Mouse (Mus musculus) C2C12 (cell line): ENCODE results near the gene Zwint. TPM values are rescaled to one million over a fixed set of nuclear protein-coding genes. Genes with fewer than 3 reads are reported as not detected.
A peak's percentile ranks its signal among the peaks of the same experiment; 100 is the strongest.

Experiments used
- H3K27me3 ChIP-seq: one replicate; pipeline ENCODE4 v1.6.1; 2011; ENCODE audit not compliant: control insufficient read depth, insufficient read depth, insufficient read length
- H3K36me3 ChIP-seq: one replicate; pipeline ENCODE4 v1.6.1; 2011; ENCODE audit not compliant: control insufficient read depth, insufficient read depth
- H3K4me3 ChIP-seq: one replicate; pipeline ENCODE4 v1.5.1; 2011; ENCODE audit warnings: mild to moderate bottlenecking, control low read depth; ENCODE audit not compliant: poor library complexity, insufficient read depth, severe bottlenecking
- H3K79me2 ChIP-seq: one replicate; pipeline ENCODE4 v1.6.1; 2011; ENCODE audit not compliant: control insufficient read depth, insufficient read depth
- H3K79me3 ChIP-seq: one replicate; pipeline ENCODE4 v1.6.1; 2011; ENCODE audit warnings: low read depth, control low read depth
- H3ac ChIP-seq: one replicate; pipeline ENCODE3; 2011; ENCODE audit warnings: low read depth; ENCODE audit not compliant: control insufficient read depth, insufficient read length
- CEBPB ChIP-seq: IDR thresholded peaks from one replicate; pipeline ENCODE4 v1.6.1; 2011; ENCODE audit warnings: low read depth, mild to moderate bottlenecking, control low read depth, moderate library complexity
- CTCF ChIP-seq: IDR thresholded peaks from one replicate; pipeline ENCODE4 v1.5.1; 2011; ENCODE audit not compliant: control insufficient read depth, insufficient read depth, insufficient read length
- FOSL1 ChIP-seq: IDR thresholded peaks from one replicate; pipeline ENCODE4 v1.8.0; 2011; ENCODE audit warnings: mild to moderate bottlenecking, low read length; ENCODE audit not compliant: poor library complexity, insufficient read depth, severe bottlenecking
- MAX ChIP-seq: IDR thresholded peaks from one replicate; pipeline ENCODE4 v1.6.1; 2011; ENCODE audit warnings: mild to moderate bottlenecking, control low read depth
- MYOD1 ChIP-seq: IDR thresholded peaks from one replicate; pipeline ENCODE4 v1.6.1; 2011; ENCODE audit warnings: low read depth; ENCODE audit not compliant: control insufficient read depth, insufficient read length
- MYOG ChIP-seq: IDR thresholded peaks from one replicate; pipeline ENCODE4 v1.6.1; 2011; ENCODE audit not compliant: control insufficient read depth, insufficient read length; ENCODE audit errors: extremely low read depth
- USF1 ChIP-seq: IDR thresholded peaks from one replicate; pipeline ENCODE4 v1.6.1; 2011; ENCODE audit warnings: low read depth, mild to moderate bottlenecking, control low read depth, moderate library complexity
- long read RNA-seq, 2 experiments: library from polyadenylated mRNA; unstranded; transcript quantifications; one replicate each; pipeline ENCODE4 v2.0.0; 2019 to 2020
- polyA plus RNA-seq: library from polyadenylated mRNA; unstranded; fragments of >200 nt; fragmentation: generic; extraction: Trizol; gene quantifications from one replicate; pipeline ENCODE4 v1.2.1, GENCODE M21; 2012; ENCODE audit warnings: missing spikeins

Zwint gene
- 155 TPM for polyA plus RNA-seq
- long read RNA-seq, experiment 1, transcript Zwint-204 (8 exons, 1,138 nt) = minor isoform, 33 of 124 reads
- long read RNA-seq, experiment 1, transcript Zwint-201 (8 exons, 1,834 nt) = major isoform, 75 of 124 reads
- long read RNA-seq, experiment 1, partial matches to known transcripts = 11 of 124 reads
- long read RNA-seq, experiment 1, other reads (novel, unspliced or antisense) = 4 of 124 reads
- long read RNA-seq, experiment 2, transcript Zwint-201 (8 exons, 1,834 nt) = major isoform, 362 of 484 reads
- long read RNA-seq, experiment 2, transcript Zwint-202 (8 exons, 2,676 nt) = minor isoform, 50 of 484 reads
- long read RNA-seq, experiment 2, transcript Zwint-204 (8 exons, 1,138 nt) = minor isoform, 45 of 484 reads
- long read RNA-seq, experiment 2, partial matches to known transcripts = 12 of 484 reads
- long read RNA-seq, experiment 2, other reads (novel, unspliced or antisense) = 15 of 484 reads

GRCm38 (mm10) chr10:72654270-72655016 is at the start of gene Zwint:
TSS of gene Zwint (plus strand) at chr10:72654845.
- Histone ChIP-seq H3K4me3 (peak within 1 kb of the TSS; percentile 88), H3K79me3 (peaks cover 46% of the 10 kb centered on the region), H3K36me3 (peaks cover 40% of the 10 kb centered on the region), H3K79me2 (peaks cover 47% of the 10 kb centered on the region), H3ac (peak within 1 kb of the TSS; percentile 95), H3K27me3 (no peaks in the 10 kb centered on the region)
- TF ChIP-seq MAX (peak; percentile 89), CTCF (no peak)

- no peak for TF ChIP-seq FOSL1
- H3K79me2 ChIP-seq = no peaks in the 10 kb centered on the region
- H3K79me3 ChIP-seq = no peaks in the 10 kb centered on the region
- H3K4me3 ChIP-seq = no peak overlapping the region
- H3K36me3 ChIP-seq = no peaks in the 10 kb centered on the region
- no peak overlapping the region for H3ac ChIP-seq
- H3K27me3 ChIP-seq = no peaks in the 10 kb centered on the region
Measured at GRCm38 (mm10) chr10:72613125-72613915, 41.3 kb upstream of the Zwint start.

GRCm38 (mm10) chr10:72616153-72616552 is 38.5 kb upstream of the Zwint start:
- Histone ChIP-seq H3ac (no peak overlapping the region), H3K79me2 (no peaks in the 10 kb centered on the region), H3K27me3 (no peaks in the 10 kb centered on the region), H3K79me3 (no peaks in the 10 kb centered on the region), H3K4me3 (no peak overlapping the region), H3K36me3 (no peaks in the 10 kb centered on the region)
- TF ChIP-seq MAX (no peak), FOSL1 (no peak), MYOG (no peak), CTCF (no peak), USF1 (no peak), CEBPB (no peak), MYOD1 (no peak)

- Histone ChIP-seq H3K4me3 (no peak overlapping the region), H3ac (no peak overlapping the region), H3K79me2 (no peaks in the 10 kb centered on the region), H3K36me3 (no peaks in the 10 kb centered on the region), H3K79me3 (no peaks in the 10 kb centered on the region), H3K27me3 (no peaks in the 10 kb centered on the region)
- TF ChIP-seq FOSL1 (peak; percentile 48), MAX (no peak)
Measured at GRCm38 (mm10) chr10:72620527-72620926, 34.1 kb upstream of the Zwint start.

GRCm38 (mm10) chr10:72623561-72623960 is 31.1 kb upstream of the Zwint start:
- Histone ChIP-seq H3ac (no peak overlapping the region), H3K79me2 (no peaks in the 10 kb centered on the region), H3K27me3 (no peaks in the 10 kb centered on the region), H3K36me3 (no peaks in the 10 kb centered on the region), H3K79me3 (no peaks in the 10 kb centered on the region), H3K4me3 (no peak overlapping the region)
- TF ChIP-seq MYOG = no peak
- no peak for TF ChIP-seq CTCF
- no peak for TF ChIP-seq MAX
- TF ChIP-seq FOSL1 = no peak

GRCm38 (mm10) chr10:72634125-72634524 is 20.5 kb upstream of the Zwint start:
- TF ChIP-seq MYOD1 (no peak), CTCF (no peak), USF1 (no peak), CEBPB (no peak), MYOG (no peak), FOSL1 (no peak), MAX (no peak)
- Histone ChIP-seq H3K4me3 (no peak overlapping the region), H3ac (no peak overlapping the region), H3K27me3 (no peaks in the 10 kb centered on the region), H3K79me3 (no peaks in the 10 kb centered on the region), H3K79me2 (no peaks in the 10 kb centered on the region), H3K36me3 (no peaks in the 10 kb centered on the region)
